ENCODE assay signal across 7 mouse cellular contexts in genomic region chr7:112883791-112884274, GRCm38 (mm10).
DNase-seq lines count a peak whose midpoint lies in the region; ATAC-seq lines count a peak whose summit lies in the region.

No protein-coding gene starts in this region.

- H3K4me3 ChIP-seq in hindbrain, embryonic 16.5 days (ENCODE audit: low read length): no peak overlapping the region
- no peak overlapping the region for H3K4me3 ChIP-seq in limb, embryonic 12.5 days (replicated peaks)

- H3K27ac ChIP-seq in hindbrain, embryonic 16.5 days (ENCODE audit: low read depth, low read length): peak overlapping the region; percentile 68
- peak overlapping the region; percentile 93 for H3K27ac ChIP-seq in limb, embryonic 12.5 days

- H3K27me3 ChIP-seq in hindbrain, embryonic 16.5 days (replicated peaks; ENCODE audit: control insufficient read depth, insufficient read depth, low read length): no peaks in the 10 kb centered on the region
- H3K27me3 ChIP-seq in limb, embryonic 12.5 days: no peaks in the 10 kb centered on the region

- H3K4me1 ChIP-seq in hindbrain, embryonic 16.5 days (ENCODE audit: control insufficient read depth, insufficient read depth, low read depth, low read length): peaks cover 11% of the 10 kb centered on the region
- H3K4me1 ChIP-seq in limb, embryonic 12.5 days (replicated peaks): peaks cover 39% of the 10 kb centered on the region

- H3K9ac ChIP-seq in hindbrain, embryonic 16.5 days (ENCODE audit: low read depth, low read length): no peak overlapping the region; the same call in 1 of the 2 replicates
- H3K9ac ChIP-seq in limb, embryonic 12.5 days (replicated peaks): peak overlapping the region; percentile 24; the same call in 1 of the 2 replicates

- no peaks in the 10 kb centered on the region for H3K36me3 ChIP-seq in hindbrain, embryonic 16.5 days (ENCODE audit: control insufficient read depth, insufficient read depth, low read length)
- H3K36me3 ChIP-seq in limb, embryonic 12.5 days: no peaks in the 10 kb centered on the region

- WGBS in hindbrain, embryonic 16.5 days: 21% methylated on average over 8 of the region's 8 CpGs
- 13% methylated on average over 8 of the region's 8 CpGs for WGBS in limb, embryonic 12.5 days

- ATAC-seq in hindbrain, embryonic 16.5 days: peak; percentile 98
- peak; percentile 87 for ATAC-seq in limb, embryonic 12.5 days (ENCODE audit: insufficient number of reproducible peaks, insufficient read depth, low FRiP score, low TSS enrichment, low read depth)

- H3K4me2 ChIP-seq in hindbrain, embryonic 16.5 days (ENCODE audit: low read length): no peak overlapping the region
- H3K4me2 ChIP-seq in limb, embryonic 12.5 days: peak overlapping the region; percentile 32

- DNase-seq in adrenal gland, postnatal 36 days: peak; percentile 80 to 83
- peak; percentile 74 for DNase-seq in embryo, embryonic 10.5 days (ENCODE audit: low spot score)
- DNase-seq in gastrocnemius, postnatal 10 days: peak; percentile 79
- DNase-seq in ovary, postnatal 14 days (ENCODE audit: low spot score): peak; percentile 36
- no peak for DNase-seq in natural killer cell, adult 2 months (ENCODE audit: low spot score in 2 of 2)

- H3K9me3 ChIP-seq in hindbrain, embryonic 16.5 days (ENCODE audit: control insufficient read depth, low read length): no peaks in the 10 kb centered on the region
- H3K9me3 ChIP-seq in limb, embryonic 12.5 days: no peaks in the 10 kb centered on the region

Comparison
In these comparisons a context has a peak if more than half of its experiments do, and no peak if none do; other contexts are left out.
1. DNase-seq: peak in adrenal gland, postnatal 36 days (2 of 2), embryo, embryonic 10.5 days (single experiment), gastrocnemius, postnatal 10 days (single experiment) and ovary, postnatal 14 days (single experiment); none in natural killer cell, adult 2 months (0 of 2).